Mouse (Mus musculus) Patski (cell line): Measurements from ENCODE around the gene Trappc4. TPM values are rescaled to one million over a fixed set of nuclear protein-coding genes. Genes with fewer than 3 reads are reported as not detected.
"Not testable (repeated sequence)": the region's sequence is repeated elsewhere in the genome, so short reads cannot be mapped to it uniquely, and the experiment has no call there.

Source experiments
- ATAC-seq: fragments of 100-300 bp; one replicate; pipeline ENCODE4 v1.8.0; 2021
- CTCF ChIA-PET: fragments of 350-600 bp; sonication (Branson Sonifier 250); formaldehyde crosslinking; loops from one replicate; lab custom pipeline; 2022; ENCODE audit warnings: inconsistent platforms; lab: Charles Lee
- POLR2A ChIA-PET: fragments of 350-600 bp; sonication (Branson Sonifier 250); formaldehyde crosslinking; loops from one replicate; lab custom pipeline; 2022; ENCODE audit warnings: antibody characterized with exemption, inconsistent platforms; lab: Charles Lee
- DNase-seq: peaks from one replicate; pipeline ENCODE4 v3.0.0-alpha.2; 2011; ENCODE audit warnings: low read depth, low spot score
- H3K27me3 ChIP-seq: fragments of 371-371 bp; one replicate; pipeline ENCODE4 v1.5.1; 2021
- CTCF ChIP-seq: fragments of 100-300 bp; IDR thresholded peaks from one replicate; pipeline ENCODE4 v1.5.1; 2021
- in situ Hi-C: fragments of 300-500 bp; cut with MboI; formaldehyde crosslinking; loops from 3 replicates; pipeline ENCODE4 v1.11.1; 2018; ENCODE audit warnings: low pct_unique_long_range_greater_than_20kb, mixed read lengths
- polyA plus RNA-seq: library from polyadenylated mRNA; unstranded; gene quantifications from one replicate; pipeline ENCODE4 v1.2.3, GENCODE M21; 2021

Gene Trappc4
- 66.3 TPM for polyA plus RNA-seq

DNA sequence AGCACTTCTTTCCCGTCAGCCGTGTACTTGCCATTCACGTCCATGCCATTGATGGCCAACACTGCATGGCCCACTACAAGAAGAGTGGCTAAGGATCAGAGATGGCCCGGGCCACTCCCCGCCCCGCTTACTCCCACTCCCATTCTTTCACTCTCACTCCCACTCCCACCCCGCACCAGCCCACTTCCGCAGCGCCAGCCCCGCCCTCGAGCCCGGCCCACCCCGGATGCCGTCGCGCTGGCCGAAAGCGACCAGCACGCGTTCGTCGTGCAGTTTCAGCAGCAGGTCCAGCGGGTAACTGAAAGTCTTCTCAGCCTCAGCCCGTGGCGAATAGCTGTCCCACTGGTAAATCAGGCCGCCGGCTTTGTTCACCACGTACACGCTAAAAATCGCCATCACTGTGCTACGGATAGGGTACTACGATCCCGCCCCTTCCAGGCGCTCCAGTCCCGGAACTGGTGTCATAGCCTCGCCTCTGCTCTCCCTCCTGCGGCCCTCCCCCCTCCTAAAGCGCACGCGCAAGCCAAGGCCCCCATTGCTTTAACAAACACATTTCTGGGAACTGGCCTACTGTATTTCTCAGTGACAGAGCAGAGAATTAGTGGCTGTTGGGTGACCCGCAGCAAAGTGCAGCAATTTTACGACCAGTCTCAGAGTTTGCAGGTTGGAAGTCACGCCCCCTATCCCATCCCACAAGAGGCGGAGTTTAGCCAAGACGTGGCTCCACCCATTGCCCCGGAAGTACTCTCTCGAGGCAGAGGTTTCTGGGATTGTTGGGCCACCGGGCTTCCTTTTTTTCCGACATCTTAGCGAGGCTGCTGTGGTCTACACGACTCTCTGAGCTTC lies at the start of gene Trappc4, which contains the start of gene Rps25:
Gene Trappc4 (minus strand): TSS at position 695 of the 846 bp plus-strand sequence.
Gene Rps25 (plus strand): TSS at position 234 of the 846 bp plus-strand sequence.
- DNase-seq = peak; percentile 74
- no peak for TF ChIP-seq CTCF
- CTCF ChIA-PET = interaction anchor here (0.6 to 2.8 kb wide), 3 partner anchors 8 to 46 kb away, joined by 3 to 9 read pairs (median 3); partner anchors contain the start of genes Ccdc84 and Vps11
- POLR2A ChIA-PET = interaction anchor here (2.9 kb wide), 2 partner anchors 9 to 11 kb away, joined by 11 to 15 read pairs; partner anchors contain the start of genes Ccdc84 and Slc37a4
- in situ Hi-C loops = no loop called here
- ATAC-seq = peak; percentile 90
- no peaks in the 10 kb centered on the region for H3K27me3 ChIP-seq

GRCm38 (mm10) chr9:44454891-44455220 lies 47.5 kb upstream of the Trappc4 start, which contains the start of gene Upk2:
Gene Upk2, minus strand, starts transcription at chr9:44454976.
- in situ Hi-C loops = loop anchor here (5.0 kb wide), 1 partner anchor 197 kb away; no protein-coding TSS in a partner anchor
- POLR2A ChIA-PET = interaction anchor here (0.5 to 1.5 kb wide), 2 partner anchors 8 to 197 kb away, joined by 5 to 6 read pairs; no protein-coding TSS in a partner anchor
- no peaks in the 10 kb centered on the region for H3K27me3 ChIP-seq
- ATAC-seq = no peak
- CTCF ChIA-PET = interaction anchor here (0.7 to 4.8 kb wide), 9 partner anchors 13 to 231 kb away, joined by 3 to 53 read pairs (median 3); no protein-coding TSS in a partner anchor
- no peak for DNase-seq
- peak; percentile 23 for TF ChIP-seq CTCF

DNA sequence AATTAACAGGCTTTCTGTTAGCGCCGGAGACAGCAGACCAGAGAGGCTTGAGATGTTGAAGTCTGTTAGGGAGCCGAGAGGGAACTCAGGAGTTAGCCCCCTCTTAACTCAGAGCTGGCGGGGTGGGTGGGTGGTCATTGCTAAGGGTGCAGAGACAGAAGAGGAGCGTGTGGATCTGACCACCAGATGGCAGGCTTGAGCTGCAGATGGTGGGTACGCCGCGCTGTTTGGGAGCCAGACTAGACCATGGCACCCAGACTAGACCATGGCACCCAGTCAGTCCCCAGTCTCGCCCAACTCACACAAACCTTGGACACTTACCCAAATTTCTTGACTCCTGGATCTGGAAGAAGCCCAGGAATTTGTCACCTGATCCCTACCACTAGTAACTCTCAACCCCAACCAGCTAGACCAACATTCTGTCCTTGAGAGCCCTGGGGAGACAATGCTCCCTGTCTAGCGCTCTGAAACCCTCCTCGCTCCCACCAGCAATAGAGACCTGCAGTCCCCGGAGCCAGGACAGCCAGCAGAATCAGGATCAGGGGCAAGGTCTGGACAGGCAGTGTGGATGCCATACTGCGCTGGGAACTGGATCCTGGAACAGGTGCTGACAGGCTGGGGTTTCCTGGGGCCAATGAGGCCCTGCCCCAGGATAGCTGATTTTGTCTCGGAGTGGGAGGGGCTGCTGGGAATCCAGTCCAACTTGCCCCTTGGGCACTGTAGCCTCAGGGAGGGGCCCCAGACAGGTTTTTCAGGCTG lies 46.9 kb upstream of the Trappc4 start:
- ATAC-seq (peak; percentile 35), DNase-seq (no peak)
- peak; percentile 91 for TF ChIP-seq CTCF
- in situ Hi-C loops = loop anchor here (5.0 kb wide), 1 partner anchor 198 kb away; no protein-coding TSS in a partner anchor
- H3K27me3 ChIP-seq = no peaks in the 10 kb centered on the region
- ChIA-PET CTCF (interaction anchor here (0.7 to 4.8 kb wide), 13 partner anchors 8 to 212 kb away, joined by 3 to 53 read pairs (median 4); partner anchors contain the start of gene Foxr1), POLR2A (interaction anchor here (0.5 to 1.5 kb wide), 2 partner anchors 7 to 198 kb away, joined by 5 to 6 read pairs; no protein-coding TSS in a partner anchor)

GRCm38 (mm10) chr9:44450387-44450786 lies 43.0 kb upstream of the Trappc4 start:
- in situ Hi-C loops = loop anchor here (5.0 kb wide), 1 partner anchor 202 kb away; no protein-coding TSS in a partner anchor
- DNase-seq = no peak
- CTCF ChIA-PET = interaction anchor here (4.8 kb wide), 1 partner anchor 202 kb away, joined by 53 read pairs; no protein-coding TSS in a partner anchor
- peak; percentile 52 for TF ChIP-seq CTCF
- POLR2A ChIA-PET = no interaction called here
- no peak for ATAC-seq
- H3K27me3 ChIP-seq = no peaks in the 10 kb centered on the region

GRCm38 (mm10) chr9:44444402-44445025 lies 37.1 kb upstream of the Trappc4 start:
- ChIA-PET POLR2A (interaction anchor here (0.5 kb wide), 1 partner anchor 12 kb away, joined by 4 read pairs; no protein-coding TSS in a partner anchor), CTCF (interaction anchor here (0.9 kb wide), 1 partner anchor 208 kb away, joined by 3 read pairs; no protein-coding TSS in a partner anchor)
- in situ Hi-C loops, ATAC-seq, DNase-seq, H3K27me3 ChIP-seq: not testable (repeated sequence)

- in situ Hi-C loops = no loop called here
- DNase-seq (no peak), ATAC-seq (no peak)
- peaks cover 7% of the 10 kb centered on the region for H3K27me3 ChIP-seq
- TF ChIP-seq CTCF = no peak
- POLR2A ChIA-PET = no interaction called here
- CTCF ChIA-PET = interaction anchor here (1.3 kb wide), 1 partner anchor 13 kb away, joined by 5 read pairs; no protein-coding TSS in a partner anchor
Measured at GRCm38 (mm10) chr9:44440961-44441360, 33.6 kb upstream of the Trappc4 start, which contains the start of gene Foxr1. Gene Foxr1, minus strand, starts transcription at chr9:44441136.

DNA sequence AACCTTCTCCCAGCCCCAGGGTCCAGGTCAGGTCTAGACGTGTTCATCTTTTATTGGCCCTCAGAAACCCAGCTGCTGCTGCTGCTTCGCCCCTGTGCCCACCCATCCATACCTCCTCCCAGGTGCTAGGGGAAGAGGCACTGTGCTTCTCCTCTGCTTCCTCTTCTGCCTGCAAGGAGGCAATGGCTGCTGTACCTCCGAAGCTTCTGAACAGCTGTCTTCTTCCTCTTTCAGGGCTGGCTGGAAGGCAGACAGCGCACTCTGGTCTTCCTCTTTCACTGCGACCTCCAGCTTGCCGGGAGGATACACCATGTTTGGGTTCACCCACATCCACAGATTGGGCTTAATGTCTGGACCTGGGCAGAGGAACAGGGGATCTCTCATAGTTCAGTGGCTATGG lies 28.3 kb upstream of the Trappc4 start:
- ChIA-PET CTCF (no interaction called here), POLR2A (no interaction called here)
- H3K27me3 ChIP-seq = peaks cover 11% of the 10 kb centered on the region
- no peak for ATAC-seq
- in situ Hi-C loops = no loop called here
- no peak for TF ChIP-seq CTCF
- no peak for DNase-seq

GRCm38 (mm10) chr9:44432577-44433185 lies 25.3 kb upstream of the Trappc4 start:
- CTCF ChIA-PET = interaction anchor here (0.9 to 1.9 kb wide), 2 partner anchors 21 to 108 kb away, joined by 3 to 4 read pairs; no protein-coding TSS in a partner anchor
- no peak for TF ChIP-seq CTCF
- DNase-seq (no peak), ATAC-seq (no peak)
- POLR2A ChIA-PET = no interaction called here
- in situ Hi-C loops = no loop called here
- H3K27me3 ChIP-seq = peaks cover 11% of the 10 kb centered on the region

DNA sequence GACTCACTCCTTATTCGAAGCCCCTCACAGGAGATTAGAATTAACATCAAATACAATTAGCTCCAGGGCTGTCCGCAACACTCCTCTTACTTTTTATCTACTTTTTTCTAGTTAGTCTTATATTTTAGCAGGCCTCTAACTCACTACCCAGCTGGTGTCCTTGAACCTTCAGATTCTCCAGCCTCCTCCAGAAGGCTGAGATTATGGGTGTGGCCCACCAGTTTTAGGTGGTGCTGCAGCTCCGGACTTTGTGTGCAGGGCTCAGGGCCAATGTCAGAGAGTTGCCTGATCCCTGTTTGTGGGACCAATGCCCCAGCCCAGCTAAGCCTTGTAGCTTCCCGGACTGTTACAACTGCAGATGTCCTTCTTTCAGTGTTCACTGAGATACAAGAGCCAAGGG lies 16.2 kb upstream of the Trappc4 start:
- POLR2A ChIA-PET = no interaction called here
- no peak for ATAC-seq
- CTCF ChIA-PET = interaction anchor here (0.8 to 1.4 kb wide), 2 partner anchors 9 to 31 kb away, joined by 3 read pairs; partner anchors contain the start of gene Upk2
- DNase-seq = no peak
- H3K27me3 ChIP-seq = no peaks in the 10 kb centered on the region
- no peak for TF ChIP-seq CTCF
- in situ Hi-C loops = no loop called here
